In genomic region chrX:57393412-57393811, GRCm38 (mm10) we compare ENCODE assay signal across 8 mouse cellular contexts. TPM values are rescaled to one million over a fixed set of nuclear protein-coding genes. Genes with fewer than 3 reads are reported as not detected.
DNase-seq lines count a peak whose midpoint lies in the region; ATAC-seq and TF ChIP-seq lines count a peak whose summit lies in the region.

No protein-coding gene starts in this region.

- H3K36me3 ChIP-seq in thymus, adult 2 months (ENCODE audit: control insufficient read depth, insufficient read depth, low read length), result peaks cover 16% of the 10 kb centered on the region
- peaks cover 14% of the 10 kb centered on the region for H3K36me3 ChIP-seq in liver, embryonic 16.5 days (ENCODE audit: control insufficient read depth, insufficient read depth)

- H3K4me1 ChIP-seq in thymus, adult 2 months (replicated peaks; ENCODE audit: control insufficient read depth, insufficient read depth, low read length), result peaks cover 2% of the 10 kb centered on the region; the same call in 1 of the 2 replicates
- no peaks in the 10 kb centered on the region; the same call in 1 of the 2 replicates for H3K4me1 ChIP-seq in liver, embryonic 16.5 days (ENCODE audit: control insufficient read depth, low read depth, low read length)

- WGBS in thymus, adult 2 months, result 8% methylated on average over 7 of the region's 7 CpGs
- WGBS in liver, embryonic 16.5 days (ENCODE audit: insufficient replicate concordance), result 27% methylated on average over 7 of the region's 7 CpGs

- no peak overlapping the region for H3K4me3 ChIP-seq in thymus, adult 2 months (ENCODE audit: control insufficient read depth, insufficient read depth, low read length)
- H3K4me3 ChIP-seq in liver, embryonic 16.5 days (ENCODE audit: low read depth, low read length), result peak overlapping the region; percentile 27; the same call in 1 of the 2 replicates

- H3K4me2 ChIP-seq in liver, embryonic 16.5 days (ENCODE audit: low read depth, low read length), result peak overlapping the region; percentile 59

- no peak overlapping the region; the same call in 1 of the 2 replicates for H3K27ac ChIP-seq in thymus, adult 2 months (ENCODE audit: control insufficient read depth, insufficient read depth, low read length)
- H3K27ac ChIP-seq in liver, embryonic 16.5 days (ENCODE audit: low read length), result no peak overlapping the region

- H3K9ac ChIP-seq in liver, embryonic 16.5 days (ENCODE audit: low read depth, low read length), result no peak overlapping the region

- no peak for ATAC-seq in liver, embryonic 16.5 days (ENCODE audit: low read depth)

- no peaks in the 10 kb centered on the region for H3K9me3 ChIP-seq in liver, embryonic 16.5 days (replicated peaks; ENCODE audit: control insufficient read depth, low read length)

- TF ChIP-seq CTCF in thymus, adult 2 months (IDR thresholded peaks at IDR 0.05; ENCODE audit: borderline replicate concordance, control insufficient read depth, extremely low read depth, insufficient read depth, low read length, poor library complexity), result no peak

- H3K27me3 ChIP-seq in thymus, adult 2 months (ENCODE audit: control insufficient read depth, insufficient read depth, low read length), result no peaks in the 10 kb centered on the region
- no peaks in the 10 kb centered on the region for H3K27me3 ChIP-seq in liver, embryonic 16.5 days (ENCODE audit: control insufficient read depth, insufficient read depth, low read depth, low read length)

- TF ChIP-seq POLR2A in thymus, adult 2 months (IDR thresholded peaks at IDR 0.05; ENCODE audit: control insufficient read depth, extremely low read depth, insufficient read depth, low read length, poor library complexity), result no peak

- peak; percentile 5 for DNase-seq in embryo, embryonic 10 days (ENCODE audit: low spot score)
- DNase-seq in embryo, embryonic 9.5 days (ENCODE audit: extremely low spot score), result no peak
- DNase-seq in thymus, postnatal 0 days (ENCODE audit: low spot score), result peak; percentile 15
- DNase-seq in thymus, adult 2 months, result no peak
- no peak for DNase-seq in urinary bladder, postnatal 4 days (ENCODE audit: low spot score in 2 of 2)
- DNase-seq in ovary, postnatal 14 days (ENCODE audit: low spot score), result no peak
- no peak for DNase-seq in adrenal gland, adult 18-20 months (ENCODE audit: low spot score in 2 of 2)

RNA-seq across cellular contexts. Expression of gene Rbmx, which starts 0.6 kb away (rescaled TPM):
- polyA plus RNA-seq in thymus, postnatal 0 days (2015; fragmentation: Nextera tagmentation; extraction: Ambion mirVana), result 145 and 149 TPM in 2 replicates
- polyA plus RNA-seq in thymus, adult 2 months (2012; rRNA removed), result 52.7 and 54.5 TPM in 2 replicates
- polyA plus RNA-seq in liver, embryonic 16.5 days (2015; fragmentation: Nextera tagmentation; extraction: Ambion mirVana), result 25.1 and 26.2 TPM in 2 replicates
- 10 to 100 TPM; 24.4 to 32.4 TPM for total RNA-seq in adrenal gland, adult 18-20 months (2021)

RNA-seq across cellular contexts. Expression of gene Gm364, which starts 15.5 kb away (rescaled TPM):
- polyA plus RNA-seq in thymus, postnatal 0 days (2015; fragmentation: Nextera tagmentation; extraction: Ambion mirVana), result 0.10 TPM in 1 of 2 replicates, not detected in the other
- polyA plus RNA-seq in thymus, adult 2 months (2012; rRNA removed), result not detected in 2 replicates
- not detected in 2 replicates for polyA plus RNA-seq in liver, embryonic 16.5 days (2015; fragmentation: Nextera tagmentation; extraction: Ambion mirVana)
- total RNA-seq in adrenal gland, adult 18-20 months (2021), result not detected

RNA-seq across cellular contexts. Expression of gene Arhgef6, which starts 54.9 kb away (rescaled TPM):
- polyA plus RNA-seq in thymus, postnatal 0 days (2015; fragmentation: Nextera tagmentation; extraction: Ambion mirVana), result 56.2 and 60.5 TPM in 2 replicates
- polyA plus RNA-seq in thymus, adult 2 months (2012; rRNA removed), result 68.6 and 78.3 TPM in 2 replicates
- polyA plus RNA-seq in liver, embryonic 16.5 days (2015; fragmentation: Nextera tagmentation; extraction: Ambion mirVana), result 5.8 and 5.9 TPM in 2 replicates
- total RNA-seq in adrenal gland, adult 18-20 months (2021), result 10 to 100 TPM; 25.5 to 39.7 TPM

Comparison
In these comparisons a context has a peak if more than half of its experiments do, and no peak if none do; other contexts are left out.
1. DNase-seq: peak in embryo, embryonic 10 days (single experiment) and thymus, postnatal 0 days (single experiment); none in embryo, embryonic 9.5 days (single experiment), thymus, adult 2 months (single experiment), urinary bladder, postnatal 4 days (0 of 2), ovary, postnatal 14 days (single experiment) and adrenal gland, adult 18-20 months (0 of 2).